Mouse (Mus musculus): ENCODE measurements around the gene Lrrc75b.

Gene Lrrc75b

GRCm38 (mm10) chr10:75504234-75505129 lies 55.6 kb downstream of the Lrrc75b start:
- in situ Hi-C loops (cut with MboI, MseI) = no loop called here

DNA sequence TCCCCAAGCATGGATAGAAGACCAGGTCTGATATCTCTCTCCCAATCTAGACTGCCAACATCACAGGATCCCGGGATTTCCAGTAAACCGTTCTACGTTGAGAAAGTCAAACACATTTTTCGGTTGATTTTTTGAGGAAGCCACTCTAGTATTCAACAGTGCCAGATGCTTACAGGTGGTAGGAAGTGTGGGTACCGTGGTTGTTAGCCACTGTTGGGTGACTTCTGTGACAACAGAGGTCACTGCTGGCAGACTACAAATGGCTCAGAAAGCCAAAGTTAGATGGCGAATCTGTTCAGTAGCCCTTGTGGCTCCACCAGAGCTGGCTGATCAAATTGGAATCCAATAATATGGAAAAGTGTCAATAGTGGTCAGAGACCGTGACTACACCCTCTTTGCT lies 56.4 kb downstream of the Lrrc75b start:
- in situ Hi-C loops (cut with MboI, MseI) = no loop called here

DNA sequence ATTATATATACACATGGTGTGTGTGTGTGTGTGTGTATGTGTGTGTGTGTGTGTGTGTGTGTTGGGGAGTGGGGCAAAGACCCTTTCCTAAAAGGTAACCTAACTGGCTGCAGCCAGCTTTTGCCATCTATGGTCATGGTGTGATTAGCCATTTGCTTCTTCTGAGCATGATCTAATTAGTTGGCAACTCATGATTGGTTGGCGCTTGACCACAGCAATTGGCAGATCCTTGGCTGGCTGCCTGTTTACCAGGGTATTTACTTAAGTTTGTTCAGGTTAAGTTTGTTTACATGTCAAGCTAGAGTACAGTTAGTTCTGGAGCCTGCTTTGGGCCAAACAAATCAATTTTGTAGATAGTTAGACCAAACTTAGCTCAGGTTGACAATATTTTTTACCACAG lies 58.5 kb downstream of the Lrrc75b start:
- in situ Hi-C loops (cut with MboI, MseI) = no loop called here

DNA sequence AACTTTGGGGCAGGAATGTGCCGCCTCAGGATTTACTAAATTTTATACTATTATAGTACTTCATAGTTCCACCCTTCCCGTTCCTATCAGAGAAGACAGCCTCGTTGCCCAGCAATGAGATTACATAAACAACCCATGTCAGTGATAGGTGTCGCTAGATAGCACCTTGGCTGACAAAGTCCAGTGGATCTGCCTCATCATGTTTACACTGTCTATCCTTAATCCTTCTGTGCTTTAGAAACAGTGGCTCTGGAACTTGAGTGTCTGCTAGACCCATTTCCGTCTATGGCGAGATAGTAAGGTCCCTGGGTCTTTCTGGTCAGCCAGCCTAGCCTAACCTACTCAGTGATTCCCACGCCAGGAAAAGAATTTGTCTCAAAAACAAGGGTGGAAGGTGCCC lies 59.8 kb downstream of the Lrrc75b start:
- in situ Hi-C loops (cut with MboI, MseI) = no loop called here
